Mouse (Mus musculus): ENCODE measurements around the gene Msi2.

Msi2 gene

DNA sequence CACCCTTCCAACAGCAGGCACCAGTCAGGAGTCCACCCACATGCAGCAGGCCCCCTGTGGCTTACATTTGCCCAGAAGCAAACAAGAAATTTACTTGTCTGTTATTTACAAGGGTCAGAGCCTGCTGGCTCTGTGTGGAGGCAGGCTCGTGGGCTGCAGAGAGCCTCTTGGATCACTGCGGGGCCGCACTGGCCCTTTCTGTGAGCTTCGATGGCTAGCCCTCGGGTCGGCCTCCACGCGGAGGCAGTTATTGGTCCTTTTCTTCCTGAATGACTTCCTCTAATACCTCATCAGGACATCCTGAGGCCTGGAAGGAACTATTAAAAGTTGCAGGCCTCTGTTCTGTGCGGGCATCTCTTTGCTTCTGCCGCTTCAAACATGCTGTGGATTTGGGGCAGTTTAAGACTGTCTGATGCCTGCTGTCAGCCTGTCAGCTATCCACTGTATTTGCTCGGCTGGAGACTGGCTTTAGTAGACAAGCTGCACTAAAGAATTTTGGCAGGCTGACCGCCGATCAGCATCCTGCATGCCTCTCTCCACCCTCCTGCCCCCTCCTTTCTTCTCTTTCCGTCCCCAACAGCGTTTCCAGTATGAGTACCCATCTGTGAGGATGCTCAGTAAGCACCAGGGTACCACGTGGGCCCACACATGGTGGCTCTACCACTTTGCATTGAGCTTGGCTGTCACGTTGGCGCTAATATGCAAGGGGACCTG, 304.0 kb downstream of the Msi2 start:
- in situ Hi-C loops (cut with MboI, MseI) = no loop called here

DNA sequence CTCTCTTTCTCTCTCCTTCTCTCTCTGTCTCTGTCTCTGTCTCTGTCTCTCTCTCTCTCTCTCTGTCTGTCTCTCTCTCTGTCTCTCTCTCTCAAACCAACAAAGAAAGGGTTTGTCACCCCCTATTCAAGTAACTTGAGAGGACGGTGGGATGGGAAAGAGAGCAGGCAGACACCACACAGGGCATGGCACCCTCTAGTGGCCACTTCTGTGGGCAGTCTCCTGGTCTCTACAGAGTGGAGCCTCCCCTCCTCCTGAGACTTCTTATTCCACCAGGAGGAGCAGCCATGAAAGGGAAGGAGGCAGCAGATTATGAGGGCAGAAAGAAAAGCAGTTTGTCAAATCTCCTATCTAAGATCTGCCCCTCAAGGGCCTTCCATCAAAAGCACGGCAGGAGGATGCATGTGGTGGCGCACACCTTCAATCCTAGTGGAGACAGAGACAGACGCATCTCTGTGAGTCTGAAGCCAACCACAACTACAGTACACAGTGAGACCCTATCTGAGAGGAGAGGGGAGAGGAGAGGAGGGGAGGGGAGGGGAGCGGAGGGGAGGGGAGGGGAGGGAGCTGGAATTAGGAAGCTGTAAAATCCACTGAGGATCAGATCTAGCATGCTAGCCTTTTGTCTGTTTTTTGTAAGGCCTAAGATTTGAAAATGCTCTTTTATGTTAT, 305.8 kb downstream of the Msi2 start:
- in situ Hi-C loops (cut with MboI, MseI) = no loop called here

DNA sequence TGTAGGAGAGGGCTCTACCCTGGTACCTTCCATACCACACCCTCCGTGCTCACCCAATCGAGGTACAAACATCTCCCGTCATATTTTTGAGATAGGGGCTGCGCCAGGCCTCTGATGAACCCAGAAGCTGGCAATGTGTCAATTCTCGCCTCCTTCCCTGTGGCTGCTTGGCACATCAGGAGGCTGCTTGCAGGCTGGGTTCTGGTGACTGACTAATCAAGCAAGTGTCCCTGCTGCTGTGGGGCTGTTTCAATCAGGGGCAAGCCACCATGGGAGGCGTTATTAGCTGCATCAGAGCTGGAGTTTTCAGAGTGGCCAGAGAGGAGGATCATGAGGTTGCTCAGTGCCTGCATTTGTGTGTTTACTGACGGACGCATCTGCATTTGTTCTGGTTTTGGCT, 310.0 kb downstream of the Msi2 start:
- in situ Hi-C loops (cut with MboI, MseI) = loop anchor here (10.0 kb wide), 1 partner anchor 1614 kb away; no protein-coding TSS in a partner anchor

DNA sequence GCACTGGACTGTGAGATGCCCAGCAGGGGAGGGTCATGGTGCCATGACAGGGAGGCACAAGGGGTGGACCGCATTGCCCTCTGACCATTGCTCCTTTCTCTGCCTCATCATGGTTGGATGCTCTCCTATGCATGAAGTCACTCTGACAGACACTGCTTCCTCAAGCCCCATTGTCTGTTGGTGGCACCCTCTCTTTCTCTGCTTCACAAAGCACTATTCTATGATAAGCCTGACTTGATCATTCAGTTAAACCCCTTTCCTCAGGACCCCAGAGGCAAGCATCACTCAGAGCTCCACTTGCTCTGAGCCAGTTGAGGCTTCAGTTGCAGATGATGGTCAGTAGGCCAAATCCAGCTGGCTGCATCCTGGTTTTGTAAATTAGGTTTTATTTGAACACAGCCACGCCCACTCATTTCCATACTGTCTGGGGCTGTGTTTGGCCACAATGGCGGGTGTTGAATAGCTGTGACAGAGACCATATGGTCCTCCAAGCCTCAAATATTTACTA, 311.9 kb downstream of the Msi2 start:
- in situ Hi-C loops (cut with MboI, MseI) = loop anchor here (10.0 kb wide), 1 partner anchor 1612 kb away; no protein-coding TSS in a partner anchor

DNA sequence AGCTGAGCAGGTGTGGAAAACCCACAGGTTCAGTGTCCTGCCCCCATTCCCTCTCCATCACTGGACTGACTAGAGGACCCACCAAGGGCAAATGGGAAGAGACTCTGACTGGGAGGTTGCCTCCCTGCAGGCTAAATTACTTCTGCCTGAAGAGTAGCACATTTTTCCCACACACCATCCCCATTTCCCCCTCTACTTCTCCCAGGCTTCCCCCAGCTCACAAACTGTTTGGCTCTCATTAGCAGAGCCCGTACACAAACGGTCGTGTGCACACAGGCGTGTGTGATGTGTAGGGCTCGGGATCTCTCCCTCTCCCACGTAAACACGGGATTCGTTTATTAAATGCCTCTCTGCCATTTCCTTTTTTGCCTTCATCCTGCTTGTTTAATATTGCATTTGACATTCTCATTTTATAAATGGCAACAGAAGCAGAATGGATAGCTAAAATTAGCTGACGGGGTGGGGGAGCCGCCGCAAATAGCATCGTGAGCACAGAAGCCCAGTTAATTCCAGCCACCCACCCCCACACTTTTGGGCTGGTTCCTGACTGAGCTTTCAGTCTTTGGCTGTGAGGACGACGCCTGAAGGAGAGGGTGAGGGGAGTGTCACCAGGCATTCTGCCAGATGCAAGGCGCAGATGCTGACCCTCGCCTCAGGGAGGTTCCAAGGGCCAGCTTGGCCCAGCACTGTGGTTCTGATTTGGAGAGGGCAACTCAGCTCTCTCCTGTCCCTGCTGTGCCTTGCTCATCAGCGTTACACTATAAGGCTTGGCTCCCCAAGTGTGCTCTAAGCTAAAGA, 313.3 kb downstream of the Msi2 start:
- in situ Hi-C loops (cut with MboI, MseI) = loop anchor here (10.0 kb wide), 1 partner anchor 1610 kb away; no protein-coding TSS in a partner anchor

DNA sequence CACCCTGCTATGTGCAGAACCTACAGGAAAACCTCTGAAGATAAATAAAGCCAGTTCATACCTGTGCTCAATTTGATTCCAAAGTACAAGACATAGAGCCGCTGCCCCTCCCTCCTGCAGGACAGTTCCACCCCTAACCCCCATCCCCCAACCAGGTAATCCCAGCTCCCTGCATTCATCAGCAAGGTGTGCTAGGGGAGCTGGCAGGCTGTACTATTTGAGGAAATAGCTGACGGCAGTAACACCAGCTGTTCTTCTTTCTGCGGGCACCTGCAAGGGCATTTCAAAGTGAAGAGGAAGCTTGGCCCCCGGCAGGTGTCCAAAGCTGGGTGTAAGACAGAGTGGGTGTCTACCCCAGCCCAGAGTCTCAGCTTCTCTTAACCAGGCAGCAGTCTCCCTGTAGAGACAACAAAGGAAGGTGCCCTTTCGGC, 314.1 kb downstream of the Msi2 start:
- in situ Hi-C loops (cut with MboI, MseI) = loop anchor here (10.0 kb wide), 1 partner anchor 1609 kb away; no protein-coding TSS in a partner anchor

DNA sequence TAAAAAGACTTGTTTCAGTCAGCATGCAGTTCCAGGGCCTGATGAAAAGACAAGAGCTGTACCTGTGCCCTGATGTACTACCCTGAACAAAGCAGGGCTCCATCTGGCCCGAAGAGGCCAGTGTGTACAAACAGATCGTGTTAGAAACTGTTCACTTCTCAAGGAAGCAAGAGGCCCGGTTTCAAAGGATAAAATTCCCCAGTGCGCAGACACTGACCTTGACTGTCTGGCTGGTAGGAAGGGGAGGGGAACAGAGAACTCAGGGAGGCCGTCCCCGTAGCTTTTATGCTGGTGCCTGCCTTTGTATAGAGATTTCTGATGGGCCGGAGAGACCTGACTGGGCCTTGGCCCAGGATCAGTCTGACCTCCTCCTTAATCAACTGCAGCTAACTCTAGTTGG, 316.0 kb downstream of the Msi2 start:
- in situ Hi-C loops (cut with MboI, MseI) = loop anchor here (10.0 kb wide), 1 partner anchor 1607 kb away; no protein-coding TSS in a partner anchor

DNA sequence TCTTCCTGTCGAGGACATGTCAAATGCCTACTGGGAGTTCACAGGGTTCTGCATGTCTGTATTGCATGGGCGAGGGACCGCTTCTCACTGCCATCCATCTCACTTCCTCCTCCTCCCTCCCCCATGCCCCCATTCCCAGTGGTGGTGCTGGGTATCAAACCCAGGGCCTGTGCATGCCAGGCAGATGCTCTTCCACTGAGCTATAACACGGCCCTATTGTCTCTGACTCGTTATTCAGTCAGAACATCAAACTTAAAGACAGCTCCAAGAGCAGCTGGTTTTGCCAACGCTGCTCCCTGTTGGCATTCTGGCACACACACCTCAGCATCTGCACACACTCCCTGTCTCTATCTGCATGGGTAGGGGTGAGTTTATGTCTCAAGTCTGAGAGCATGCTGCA, 317.0 kb downstream of the Msi2 start:
- in situ Hi-C loops (cut with MboI, MseI) = loop anchor here (10.0 kb wide), 1 partner anchor 1607 kb away; no protein-coding TSS in a partner anchor

DNA sequence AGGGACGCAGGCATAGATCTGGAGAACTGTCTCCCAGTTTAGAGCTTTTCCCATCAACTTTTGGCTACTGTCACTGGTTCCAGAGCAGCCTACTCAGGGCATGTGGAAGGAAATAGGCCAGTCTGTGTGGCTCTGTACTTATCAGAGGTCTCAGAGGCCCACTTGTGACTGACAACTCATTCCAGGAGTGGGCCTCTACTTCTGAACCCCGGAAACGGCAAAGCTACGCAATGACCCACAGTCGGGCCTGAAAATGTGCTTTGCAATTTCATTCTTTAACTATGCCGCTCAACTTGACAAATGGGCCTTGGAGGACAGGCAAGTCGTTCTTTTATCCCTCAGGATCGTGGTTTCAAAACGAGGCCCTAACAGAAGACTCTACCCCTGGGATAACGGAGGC, 317.4 kb downstream of the Msi2 start:
- in situ Hi-C loops (cut with MboI, MseI) = loop anchor here (10.0 kb wide), 1 partner anchor 1606 kb away; no protein-coding TSS in a partner anchor

DNA sequence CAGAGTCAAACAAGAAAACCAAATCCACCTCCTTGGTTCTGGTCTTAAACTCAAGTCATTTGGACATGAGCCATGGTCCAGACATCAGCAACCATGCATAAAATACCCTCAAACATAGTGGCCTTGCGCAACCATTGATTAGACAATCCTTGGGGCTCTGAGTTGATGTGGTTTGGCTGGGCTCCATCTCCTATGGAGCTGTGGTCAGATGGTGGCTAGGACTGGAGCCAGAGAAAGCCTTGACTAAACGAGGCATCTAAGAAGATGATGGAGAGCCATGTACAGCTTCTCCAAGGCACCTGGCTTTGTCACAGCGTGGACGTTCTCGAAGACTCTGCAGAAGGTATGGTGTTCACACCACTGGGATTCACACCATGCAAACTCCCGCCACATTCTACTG, 318.1 kb downstream of the Msi2 start:
- in situ Hi-C loops (cut with MboI, MseI) = loop anchor here (10.0 kb wide), 1 partner anchor 1605 kb away; no protein-coding TSS in a partner anchor

DNA sequence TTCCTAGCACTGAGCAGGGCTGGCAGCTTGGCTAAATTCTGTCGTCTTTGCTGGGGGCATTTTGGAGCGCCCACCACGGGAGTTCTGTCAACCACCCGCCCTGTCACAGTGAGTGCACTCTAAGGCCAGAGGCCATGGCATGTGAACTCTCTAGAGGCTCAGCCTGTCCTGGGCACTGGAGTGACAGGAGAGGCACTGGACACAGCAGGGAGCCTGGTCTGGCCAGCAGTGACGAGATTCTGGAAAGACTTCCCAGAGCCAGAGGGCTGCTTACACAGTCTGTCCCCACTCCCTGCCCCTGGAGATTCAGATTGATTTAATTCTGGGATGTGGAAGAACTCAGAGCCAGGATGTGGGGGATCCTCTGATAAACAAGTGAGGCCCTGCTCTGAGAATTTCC, 318.9 kb downstream of the Msi2 start:
- in situ Hi-C loops (cut with MboI, MseI) = no loop called here

DNA sequence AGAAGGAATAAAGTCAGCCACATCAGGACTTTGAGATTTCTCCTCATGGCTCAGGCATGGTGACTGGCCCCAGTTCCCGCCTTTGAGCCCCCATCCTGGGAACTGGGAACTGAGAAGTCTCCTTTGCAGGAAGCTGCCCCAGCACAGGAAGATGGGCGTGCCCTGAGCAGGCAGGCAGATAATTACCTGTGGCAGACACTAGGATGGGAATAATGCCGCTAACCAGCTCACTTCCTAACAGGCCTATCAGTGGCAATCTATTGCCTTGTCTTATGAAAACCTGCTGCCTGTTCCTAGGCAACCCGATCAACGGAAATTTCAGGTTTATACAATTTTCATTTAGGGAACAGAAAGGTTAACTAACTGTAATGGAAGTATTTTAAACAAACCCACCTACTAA, 319.3 kb downstream of the Msi2 start:
- in situ Hi-C loops (cut with MboI, MseI) = no loop called here

DNA sequence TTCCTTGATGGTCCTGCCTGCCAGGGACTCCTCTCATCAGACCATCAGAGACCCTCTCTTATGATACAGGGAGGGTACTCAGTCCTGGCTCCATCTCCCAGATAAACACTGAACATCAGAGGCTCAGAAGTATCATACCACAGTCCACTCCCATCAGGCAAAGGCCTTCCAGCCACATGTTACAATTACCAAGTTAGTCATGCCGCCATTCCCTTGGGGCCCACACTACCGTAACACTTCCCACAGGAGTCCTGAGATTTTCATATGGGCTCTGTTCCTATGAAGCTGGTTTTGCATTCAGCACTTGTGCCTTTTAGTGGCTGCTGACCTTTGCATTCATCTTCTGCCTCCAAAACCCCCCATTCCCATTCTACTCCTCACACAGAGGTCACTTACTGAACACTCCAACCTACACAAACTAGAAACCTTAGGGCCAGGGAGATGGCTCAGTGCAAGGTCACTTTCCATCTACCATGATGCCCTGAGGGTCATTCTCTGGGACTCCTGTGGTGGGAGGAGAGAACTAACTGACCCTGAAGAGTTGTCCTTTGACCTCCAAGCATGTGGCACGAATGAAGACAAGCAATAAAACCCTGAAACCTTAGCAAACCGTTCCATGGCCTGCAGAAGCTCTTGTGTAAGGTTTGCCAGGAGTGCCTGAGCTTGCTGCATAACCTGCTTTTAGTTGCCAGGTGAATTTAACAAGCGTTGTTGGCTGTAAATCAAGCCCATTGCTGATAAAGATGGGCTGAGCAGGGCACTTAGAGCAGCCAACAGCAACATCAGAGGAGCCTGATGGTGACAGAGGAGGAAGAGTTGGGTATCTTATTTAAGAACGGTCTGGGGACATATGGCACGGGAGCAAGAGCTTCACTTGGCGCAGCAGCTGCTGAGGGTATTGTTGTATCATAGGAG, 323.0 kb downstream of the Msi2 start:
- in situ Hi-C loops (cut with MboI, MseI) = no loop called here

DNA sequence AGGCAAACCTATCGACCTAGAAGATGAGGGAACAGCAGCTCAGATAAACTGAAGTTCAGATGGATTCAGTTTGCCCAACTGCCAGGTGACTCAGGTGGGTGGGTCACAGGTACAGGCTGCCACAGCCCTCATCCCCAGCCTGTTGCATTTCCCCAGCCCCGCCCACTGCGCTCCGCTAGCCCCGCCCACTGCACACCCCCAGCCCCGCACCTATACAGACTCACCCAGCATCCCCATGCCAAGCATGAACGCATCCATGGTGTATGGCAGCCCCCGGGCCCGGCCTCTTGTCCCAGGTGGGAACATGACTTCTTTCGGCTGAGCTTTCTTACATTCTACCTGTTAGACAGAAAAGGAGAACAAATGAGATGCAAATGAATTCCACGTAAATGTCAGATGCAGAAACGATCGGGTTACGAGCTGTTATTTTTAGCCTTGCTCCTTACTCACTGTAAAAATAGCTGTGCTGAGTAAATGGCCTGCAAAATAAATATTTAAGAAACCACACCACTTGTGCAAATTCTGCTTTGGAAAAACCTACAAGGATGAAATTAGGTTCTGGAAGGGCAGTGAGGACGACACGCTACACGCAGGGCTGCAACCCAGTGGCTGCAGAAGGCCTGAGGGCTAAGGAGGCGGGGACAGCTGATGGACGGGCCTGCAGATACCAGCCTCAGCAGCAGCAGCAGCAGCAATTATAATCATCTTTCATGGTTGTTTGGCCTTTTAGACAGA, 323.8 kb downstream of the Msi2 start:
- in situ Hi-C loops (cut with MboI, MseI) = no loop called here

DNA sequence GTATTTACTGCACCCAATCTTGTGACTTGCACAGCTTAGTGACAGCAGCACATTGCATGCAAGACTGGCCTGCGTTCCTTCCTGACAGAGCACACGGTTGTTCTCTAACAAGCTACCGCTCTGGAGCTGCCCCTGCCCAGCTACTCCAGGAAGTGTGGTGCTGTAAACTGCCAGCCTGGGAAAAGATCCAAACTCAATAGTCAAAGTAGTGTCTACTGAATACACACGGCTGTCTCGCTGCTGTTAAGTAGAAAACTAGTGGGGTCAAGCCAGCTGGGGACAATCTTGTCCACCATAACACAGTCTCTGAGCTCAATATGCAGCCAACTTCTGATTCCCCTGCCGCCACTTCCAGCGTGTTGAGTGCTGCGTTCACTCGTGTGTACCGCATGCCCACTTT, 325.6 kb downstream of the Msi2 start:
- in situ Hi-C loops (cut with MboI, MseI) = no loop called here

DNA sequence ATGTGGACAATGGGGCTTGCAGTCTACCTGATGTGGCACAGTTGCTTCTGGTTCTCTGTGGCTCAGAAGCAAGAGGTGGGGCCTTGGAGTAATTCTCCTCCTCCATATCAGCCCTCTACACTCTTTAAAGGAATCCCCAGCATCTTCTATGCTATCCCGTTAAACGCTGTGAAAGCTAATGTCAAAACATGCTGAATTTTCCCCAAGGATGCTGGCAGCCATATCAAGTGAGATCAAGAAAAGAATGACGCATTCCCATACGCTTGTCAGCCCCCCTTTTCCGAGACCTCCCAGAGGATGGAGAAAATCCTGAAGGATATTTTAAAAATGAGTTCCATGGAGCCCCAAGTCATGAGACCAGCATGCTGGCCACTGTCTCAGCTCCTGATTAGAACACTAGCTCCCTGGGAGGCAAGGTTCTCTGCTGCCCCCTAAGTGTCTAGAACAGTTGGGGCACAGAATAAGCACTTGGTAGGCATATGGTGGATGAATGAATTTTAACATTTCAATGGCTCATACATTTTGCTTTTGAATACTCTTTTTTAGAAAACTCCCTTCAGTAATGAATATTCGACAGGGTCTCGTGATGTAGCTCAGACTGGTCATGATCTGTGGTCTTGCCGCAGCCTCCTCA, 327.0 kb downstream of the Msi2 start:
- in situ Hi-C loops (cut with MboI, MseI) = no loop called here

DNA sequence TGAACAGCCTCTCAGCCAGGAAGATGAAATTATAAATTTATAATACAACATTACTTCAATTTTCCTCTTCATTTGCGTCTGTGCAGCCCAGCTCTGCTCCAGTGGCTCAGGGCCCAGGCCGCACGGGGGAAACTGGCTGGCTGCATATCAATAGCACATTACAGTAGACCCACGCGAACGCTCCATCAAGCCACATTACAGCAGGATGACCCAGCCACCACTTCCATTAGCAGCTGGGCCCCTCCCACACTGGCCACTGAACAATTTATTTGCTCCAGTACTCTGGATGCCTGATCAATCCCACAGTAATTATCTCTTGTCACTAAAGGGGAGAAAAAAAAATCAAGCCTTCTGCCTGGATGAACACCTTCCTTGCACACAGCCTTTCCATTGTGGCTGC, 328.8 kb downstream of the Msi2 start:
- in situ Hi-C loops (cut with MboI, MseI) = no loop called here

DNA sequence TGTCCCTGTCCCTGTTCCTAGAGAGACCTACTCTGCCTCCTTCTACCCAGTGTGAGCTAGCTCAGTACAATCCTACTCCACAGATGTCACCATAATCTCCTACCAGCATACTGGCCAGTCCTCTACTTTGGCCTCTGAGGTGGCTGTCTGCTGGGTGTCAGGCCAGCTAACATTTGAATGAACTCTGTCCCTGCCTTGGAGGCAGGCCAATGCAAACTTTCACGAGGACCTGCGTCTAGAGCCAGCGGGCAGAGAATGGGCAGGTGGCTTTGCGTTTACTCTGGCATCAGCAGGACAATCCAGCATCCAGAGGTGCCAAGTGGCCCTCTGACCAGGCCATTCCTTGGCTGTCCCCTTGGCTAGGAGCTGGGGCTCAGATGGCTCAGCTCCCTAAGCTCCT, 331.4 kb downstream of the Msi2 start:
- in situ Hi-C loops (cut with MboI, MseI) = no loop called here

DNA sequence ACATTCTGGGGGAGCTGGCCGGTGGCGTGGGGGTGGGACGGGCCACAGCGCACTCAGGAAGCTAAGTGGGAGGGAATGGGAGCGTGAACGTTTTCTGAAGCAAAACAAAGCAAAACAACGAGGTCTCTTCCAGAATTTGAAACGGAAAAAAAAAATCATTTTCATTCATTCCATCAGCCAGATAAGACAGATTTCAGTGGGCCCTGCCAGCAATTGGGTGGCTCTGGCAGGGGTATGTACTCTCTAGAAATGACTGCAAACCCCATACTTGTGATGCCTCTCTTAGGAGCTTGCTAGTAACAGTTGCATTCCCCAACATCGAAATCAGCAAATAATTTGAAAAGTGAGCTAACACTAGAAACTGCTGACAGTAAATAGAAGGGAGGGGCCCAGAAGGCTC, 335.9 kb downstream of the Msi2 start:
- in situ Hi-C loops (cut with MboI, MseI) = no loop called here
